Mouse (Mus musculus): ENCODE results near the gene Wnt5b. TPM values are rescaled to one million over a fixed set of nuclear protein-coding genes. Genes with fewer than 3 reads are reported as not detected.
"Not testable (repeated sequence)": the region's sequence is repeated elsewhere in the genome, so short reads cannot be mapped to it uniquely, and the experiment has no call there.

The Wnt5b gene
- total and polyA plus RNA-seq, 3 experiments: 0.04 TPM; not detected in 2

DNA sequence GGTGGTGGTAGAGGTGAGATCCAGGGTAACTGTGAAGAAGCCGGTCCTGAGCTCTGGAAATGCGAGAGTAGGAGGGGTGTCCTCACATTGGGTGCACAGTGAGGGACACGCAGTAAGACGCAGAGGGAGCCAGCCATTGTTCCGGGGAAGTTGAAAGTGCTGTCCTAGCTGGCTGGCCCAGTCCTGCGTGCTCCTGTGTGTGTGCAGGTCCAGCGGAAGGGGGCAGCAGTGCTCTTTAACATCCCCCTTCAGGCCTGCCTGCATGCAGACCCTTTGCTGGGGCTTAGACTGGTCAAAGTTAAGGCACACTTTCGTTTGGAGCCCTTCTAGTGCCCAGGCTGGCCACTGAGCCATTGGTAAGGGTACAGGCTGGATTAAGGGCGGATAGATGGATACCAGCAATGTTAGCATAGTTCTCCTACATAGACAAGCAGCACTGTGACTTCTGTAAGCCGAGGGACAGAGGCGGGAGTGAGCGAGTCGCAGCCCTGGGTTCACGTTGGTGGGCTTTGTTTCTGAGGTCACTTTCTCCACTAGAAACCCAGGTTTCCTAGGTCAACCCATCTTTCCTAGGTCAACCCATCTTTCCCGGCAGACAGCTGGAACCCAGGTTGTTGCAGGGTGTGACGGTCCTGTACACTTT, 61.1 kb downstream of the Wnt5b start:
- Histone ChIP-seq H3K9ac (ENCODE audit: control insufficient read depth, low read depth, low read length, poor library complexity, severe bottlenecking) (peak overlapping the region; percentile 46), H3K4me1 (ENCODE audit: control insufficient read depth in 1 of 2, insufficient read depth in 2 of 2, low read length in 2 of 2) (peaks cover 3 to 6% of the 10 kb centered on the region in 2 experiments), H3K27ac (ENCODE audit: control insufficient read depth, low read depth, low read length) (no peak overlapping the region), H3K79me2 (ENCODE audit: control insufficient read depth, insufficient read depth, low read length, poor library complexity) (peaks cover 38% of the 10 kb centered on the region), H3K9me3 (replicated peaks; ENCODE audit: insufficient read depth, low read length) (no peaks in the 10 kb centered on the region), H3K4me3 (ENCODE audit: control insufficient read depth in 1 of 2, insufficient read depth in 1 of 2, low read depth in 2 of 2, low read length in 2 of 2) (no peak overlapping the region), H3K36me3 (ENCODE audit: control insufficient read depth in 1 of 2, insufficient read depth in 2 of 2, low read length in 2 of 2) (peaks cover 3 to 12% of the 10 kb centered on the region in 2 experiments; a peak in 3 of 4 replicates), H3K27me3 (ENCODE audit: control insufficient read depth in 1 of 2, insufficient read depth in 2 of 2, low read length in 2 of 2) (no peaks in the 10 kb centered on the region)
- DNase-seq (ENCODE audit: low read depth, low spot score): no peak
- no peak for TF ChIP-seq ETS1 (IDR thresholded peaks at IDR 0.05; ENCODE audit: low read depth, low read length)

DNA sequence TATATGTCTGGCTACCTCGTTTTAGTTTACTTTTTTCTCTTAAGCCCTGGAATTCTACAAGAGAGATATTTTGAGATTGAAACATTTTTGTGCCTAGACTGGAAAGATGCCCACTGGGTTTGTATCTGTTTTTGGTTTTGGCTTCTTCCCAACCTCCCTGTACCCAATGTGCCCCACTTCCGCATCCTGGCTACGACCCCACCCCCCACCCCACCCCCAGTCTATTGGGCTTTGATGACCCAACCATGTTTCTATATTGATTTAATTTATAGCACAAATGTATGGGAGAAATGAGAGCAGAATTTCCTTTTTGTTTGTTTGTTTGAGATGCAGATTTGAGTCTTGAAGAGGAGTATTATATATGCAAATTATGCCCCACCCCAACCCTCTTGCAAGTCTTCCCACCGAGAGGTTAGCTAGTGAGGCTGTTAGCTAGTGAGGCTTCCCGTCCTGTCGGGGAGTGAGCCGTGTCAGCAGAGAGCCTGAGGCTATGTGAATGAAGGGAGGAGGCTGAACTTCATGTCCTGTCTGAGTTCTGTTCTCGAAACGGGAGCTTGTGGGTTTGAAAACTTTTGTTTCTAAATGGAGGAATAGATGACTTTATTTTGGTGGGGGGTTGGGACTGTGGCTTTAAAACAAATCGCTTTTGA, 62.3 kb downstream of the Wnt5b start:
- Histone ChIP-seq H3K79me2 (ENCODE audit: control insufficient read depth, insufficient read depth, low read length, poor library complexity) (peaks cover 39% of the 10 kb centered on the region), H3K4me1 (ENCODE audit: control insufficient read depth in 1 of 2, insufficient read depth in 2 of 2, low read length in 2 of 2) (peaks cover 6 to 17% of the 10 kb centered on the region in 2 experiments), H3K36me3 (ENCODE audit: control insufficient read depth in 1 of 2, insufficient read depth in 2 of 2, low read length in 2 of 2) (peaks cover 3 to 20% of the 10 kb centered on the region in 2 experiments; a peak in 3 of 4 replicates), H3K4me3 (ENCODE audit: control insufficient read depth in 1 of 2, insufficient read depth in 1 of 2, low read depth in 2 of 2, low read length in 2 of 2) (peak overlapping the region; percentile 70 to 85), H3K9ac (ENCODE audit: control insufficient read depth, low read depth, low read length, poor library complexity, severe bottlenecking) (peak overlapping the region; percentile 64)
- not testable (repeated sequence) for H3K9me3 ChIP-seq (replicated peaks; ENCODE audit: insufficient read depth, low read length); H3K27me3 ChIP-seq (ENCODE audit: control insufficient read depth in 1 of 2, insufficient read depth in 2 of 2, low read length in 2 of 2); H3K27ac ChIP-seq (ENCODE audit: control insufficient read depth, low read depth, low read length)
- TF ChIP-seq SIN3A (IDR thresholded peaks at IDR 0.05; ENCODE audit: low read length) (peak; percentile 43; the same call in 1 of the 2 replicates), MXI1 (IDR thresholded peaks at IDR 0.05; ENCODE audit: low read depth, low read length) (peak; percentile 32; the same call in 1 of the 2 replicates), ELF1 (IDR thresholded peaks at IDR 0.05; ENCODE audit: low read depth, low read length) (peak; percentile 47; the same call in 1 of the 2 replicates)
- peak; percentile 76 for DNase-seq (ENCODE audit: low read depth, low spot score)

DNA sequence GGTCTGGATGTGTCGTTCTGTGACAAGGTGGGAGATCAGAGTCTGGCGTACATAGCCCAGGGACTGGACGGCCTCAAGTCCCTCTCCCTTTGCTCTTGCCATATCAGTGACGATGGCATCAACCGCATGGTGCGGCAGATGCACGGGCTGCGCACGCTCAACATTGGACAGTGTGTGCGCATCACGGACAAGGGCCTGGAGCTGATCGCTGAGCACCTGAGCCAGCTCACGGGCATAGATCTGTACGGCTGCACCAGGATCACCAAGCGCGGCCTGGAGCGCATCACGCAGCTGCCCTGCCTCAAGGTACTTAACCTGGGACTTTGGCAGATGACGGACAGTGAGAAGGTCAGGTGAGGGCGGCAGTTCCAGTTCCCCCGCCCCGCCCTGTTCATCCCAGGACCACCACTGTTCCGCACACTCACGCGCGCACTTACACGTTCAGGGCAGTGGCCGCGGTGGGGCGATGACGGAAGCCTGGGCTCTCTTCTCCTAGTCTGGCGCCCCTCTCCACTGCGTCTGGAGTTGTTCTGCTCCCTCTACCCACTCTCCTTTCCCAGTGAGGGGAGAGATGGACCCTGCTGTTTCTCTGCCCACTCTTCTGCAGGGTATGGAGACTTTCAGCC, 63.3 kb downstream of the Wnt5b start:
- Histone ChIP-seq H3K4me3 (ENCODE audit: control insufficient read depth in 1 of 2, insufficient read depth in 1 of 2, low read depth in 2 of 2, low read length in 2 of 2) (peak overlapping the region; percentile 85 to 97), H3K9me3 (replicated peaks; ENCODE audit: insufficient read depth, low read length) (no peaks in the 10 kb centered on the region), H3K27me3 (ENCODE audit: control insufficient read depth in 1 of 2, insufficient read depth in 2 of 2, low read length in 2 of 2) (no peaks in the 10 kb centered on the region), H3K9ac (ENCODE audit: control insufficient read depth, low read depth, low read length, poor library complexity, severe bottlenecking) (peak overlapping the region; percentile 96), H3K79me2 (ENCODE audit: control insufficient read depth, insufficient read depth, low read length, poor library complexity) (peaks cover 39% of the 10 kb centered on the region), H3K4me1 (ENCODE audit: control insufficient read depth in 1 of 2, insufficient read depth in 2 of 2, low read length in 2 of 2) (peaks cover 7 to 25% of the 10 kb centered on the region in 2 experiments), H3K27ac (ENCODE audit: control insufficient read depth, low read depth, low read length) (peak overlapping the region; percentile 95; the same call in 1 of the 2 replicates), H3K36me3 (ENCODE audit: control insufficient read depth in 1 of 2, insufficient read depth in 2 of 2, low read length in 2 of 2) (peaks cover 3 to 27% of the 10 kb centered on the region in 2 experiments; a peak in 3 of 4 replicates)
- DNase-seq (ENCODE audit: low read depth, low spot score): peak; percentile 72
- TF ChIP-seq MAX (IDR thresholded peaks at IDR 0.05; ENCODE audit: low read length): peak; percentile 65
- TF ChIP-seq CHD1 (IDR thresholded peaks at IDR 0.05; ENCODE audit: low read depth, low read length): peak; percentile 1; the same call in 1 of the 2 replicates
- 0 out of 2 replicates have a peak, but pooled peaks have one; percentile 8 for TF ChIP-seq SIN3A (IDR thresholded peaks at IDR 0.05; ENCODE audit: low read length)
- no peak for TF ChIP-seq USF1 (IDR thresholded peaks at IDR 0.05; ENCODE audit: low read depth, low read length)
- TF ChIP-seq NRF1 (IDR thresholded peaks at IDR 0.05; ENCODE audit: insufficient read depth, low read depth, low read length, poor library complexity, severe bottlenecking): peak; percentile 60; the same call in 1 of the 2 replicates
